Mouse (Mus musculus) layer of hippocampus, postnatal 36 days (tissue): Measurements from ENCODE around the gene Furin. TPM values are rescaled to one million over a fixed set of nuclear protein-coding genes. Genes with fewer than 3 reads are reported as not detected.
A peak's percentile ranks its signal among the peaks of the same experiment; 100 is the strongest.

Experiments
- DNase-seq, 2 experiments: peaks; one replicate each; pipeline ENCODE4 v3.0.0; 2022
- total RNA-seq, 2 experiments: library from RNA; stranded (reverse); gene quantifications; 2 replicates each; pipeline ENCODE4 v1.2.3; 2021

Furin gene
- total RNA-seq, 2 experiments from 2014 or later = 39.7 to 45.4 TPM

DNA sequence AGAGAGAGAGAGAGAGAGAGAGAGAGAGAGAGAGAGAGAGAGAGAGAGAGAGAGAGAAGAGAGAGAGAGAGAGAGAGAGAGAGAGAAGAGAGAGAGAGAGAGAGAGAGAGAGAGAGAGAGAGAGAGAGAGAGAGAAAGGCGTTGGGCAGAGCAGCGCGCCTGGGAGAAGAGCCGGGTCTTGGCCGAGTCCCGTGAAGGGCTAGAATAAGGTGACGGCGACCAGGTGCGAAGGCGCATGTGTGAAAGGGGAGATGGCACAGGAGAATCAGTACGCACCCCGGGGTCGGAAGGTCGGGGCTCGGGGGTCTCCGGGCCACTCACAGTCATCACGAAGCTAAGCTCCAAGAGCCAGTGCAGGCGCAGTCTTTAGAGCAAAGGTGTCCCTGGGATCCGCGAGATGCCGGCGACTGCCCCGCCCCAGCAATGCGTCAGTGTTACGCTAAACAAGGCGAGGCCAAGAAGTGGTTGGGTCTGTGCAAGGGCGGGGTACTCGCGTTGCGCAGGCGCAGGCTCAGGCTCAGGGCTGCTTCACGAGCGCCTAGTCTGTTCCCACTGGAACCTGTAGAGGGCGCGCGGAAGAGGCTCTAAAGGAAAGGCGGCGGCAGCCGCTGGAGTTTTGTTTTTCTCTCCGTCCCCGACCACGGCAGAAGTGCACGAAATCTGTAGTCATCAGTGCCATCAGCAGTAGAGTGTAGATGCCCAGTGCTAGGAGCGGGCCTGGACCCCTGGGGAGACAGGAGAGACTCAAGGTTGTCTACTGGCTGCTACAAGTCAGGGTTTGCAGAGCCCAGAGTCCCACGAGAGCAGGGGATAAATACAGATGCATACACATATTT lies 65.2 kb downstream of the Furin start:
- peak; percentile 97 for DNase-seq

DNA sequence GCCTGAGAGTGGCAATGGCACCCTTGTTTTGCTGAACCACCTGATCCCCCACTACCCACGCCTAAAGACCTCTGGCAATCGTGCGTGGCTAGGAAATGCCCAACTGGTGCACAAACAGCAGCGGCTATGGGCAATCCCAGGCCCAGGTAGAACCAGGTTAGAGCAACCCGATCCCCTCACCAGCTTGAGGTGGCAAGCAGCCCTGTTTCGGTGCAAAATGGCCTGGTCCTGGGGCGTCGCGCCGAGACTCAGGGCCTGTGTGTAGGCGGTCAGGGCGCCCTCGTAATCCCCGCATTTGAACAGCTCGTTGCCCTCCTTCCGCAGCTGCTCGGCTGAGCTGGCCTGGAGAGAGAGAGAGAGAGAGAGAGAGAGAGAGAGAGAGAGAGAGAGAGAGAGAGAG lies 65.9 kb downstream of the Furin start:
- DNase-seq = no peak

Other genes starting within 250 kb of the Furin start
- gene Sema4b, start 218.6 kb downstream of the Furin start, total RNA-seq = 10 to 100 TPM; 21.6 to 24.1 TPM
- gene Cib1, start 172.6 kb downstream of the Furin start, total RNA-seq = 10 to 100 TPM; 21.0 to 25.4 TPM
- gene Gdpgp1, start 172.6 kb downstream of the Furin start, total RNA-seq = 1 to 10 TPM; 6.9 to 7.3 TPM
- gene Ttll13, start 159.1 kb downstream of the Furin start, total RNA-seq = 1 to 10 TPM; 1.7 to 2.9 TPM
- gene Ngrn, start 144.2 kb downstream of the Furin start, total RNA-seq = 10 to 100 TPM; 41.4 to 44.5 TPM
- gene Vps33b, start 135.8 kb downstream of the Furin start, total RNA-seq = 10 to 100 TPM; 21.6 to 24.3 TPM
- 1 to 10 TPM; 1.5 to 2.4 TPM for gene Prc1, start 111.0 kb downstream of the Furin start, total RNA-seq
- gene Rccd1, start 81.0 kb downstream of the Furin start, total RNA-seq = 10 to 100 TPM; 13.2 to 16.6 TPM
- gene Unc45a, start 64.4 kb downstream of the Furin start, total RNA-seq = 10 to 100 TPM; 38.1 to 39.5 TPM
- gene Hddc3, start 62.3 kb downstream of the Furin start, total RNA-seq = 10 to 100 TPM; 42.2 to 45.1 TPM
- 100 to 1,000 TPM; 144 to 156 TPM for gene Man2a2, start 34.1 kb downstream of the Furin start, total RNA-seq
- gene Fes, start 17.5 kb downstream of the Furin start, total RNA-seq = 1 to 10 TPM; 5.5 to 7.8 TPM
- 1 to 10 TPM; 2.0 to 4.7 TPM for gene Blm, start 129.7 kb upstream of the Furin start, total RNA-seq